Mouse (Mus musculus) heart, postnatal 0 days (tissue): ENCODE data around the gene Metrnl. TPM values are rescaled to one million over a fixed set of nuclear protein-coding genes. Genes with fewer than 3 reads are reported as not detected.
A peak's percentile ranks its signal among the peaks of the same experiment; 100 is the strongest.

Experiments
- ATAC-seq: fragments of 200-750 bp; cut with Nextera tagmentation; 2 replicates; pipeline ENCODE4 v1.8.0; 2017; ENCODE audit warnings: low read depth, moderate number of reproducible peaks, moderate library complexity; ENCODE audit not compliant: insufficient read depth
- DNase-seq: peaks from one replicate; pipeline ENCODE4 v3.0.0-alpha.2; 2016; ENCODE audit warnings: low spot score
- H3K27ac ChIP-seq: fragments of 300-500 bp; sonication (generic); 2 replicates; pipeline ENCODE4 v1.5.1; 2014; ENCODE audit warnings: low read depth, mild to moderate bottlenecking
- H3K27me3 ChIP-seq: fragments of 300-500 bp; sonication (generic); 2 replicates; pipeline ENCODE4 v1.6.1; 2014; ENCODE audit warnings: low read length, mixed read lengths; ENCODE audit not compliant: control insufficient read depth, insufficient read depth
- H3K36me3 ChIP-seq: fragments of 300-500 bp; sonication (generic); replicated peaks from 2 replicates; pipeline ENCODE4 v1.6.1; 2014; ENCODE audit warnings: low read length, mixed read lengths; ENCODE audit not compliant: control insufficient read depth, insufficient read depth
- H3K4me1 ChIP-seq: fragments of 300-500 bp; sonication (generic); 2 replicates; pipeline ENCODE4 v1.6.1; 2014; ENCODE audit warnings: antibody characterized with exemption; ENCODE audit not compliant: control insufficient read depth, insufficient read depth
- H3K4me2 ChIP-seq: fragments of 300-500 bp; sonication (generic); 2 replicates; pipeline ENCODE4 v1.6.1; 2014; ENCODE audit warnings: low read depth, mild to moderate bottlenecking, low read length, moderate library complexity
- H3K4me3 ChIP-seq: fragments of 300-500 bp; sonication (generic); 2 replicates; pipeline ENCODE4 v1.5.1; 2014; ENCODE audit warnings: low read depth, low read length
- H3K9ac ChIP-seq: fragments of 300-500 bp; sonication (generic); replicated peaks from 2 replicates; pipeline ENCODE4 v1.6.1; 2014; ENCODE audit warnings: low read depth, low read length, mixed read lengths
- H3K9me3 ChIP-seq: fragments of 300-500 bp; sonication (generic); replicated peaks from 2 replicates; pipeline ENCODE4 v1.6.1; 2016; ENCODE audit warnings: low read length; ENCODE audit not compliant: control insufficient read depth
- CTCF ChIP-seq: IDR thresholded peaks from 2 replicates; pipeline ENCODE4 v1.5.1; 2016; ENCODE audit warnings: antibody characterized with exemption, control low read depth, low read depth
- EP300 ChIP-seq: IDR thresholded peaks from 2 replicates; pipeline ENCODE4 v1.6.1; 2016; ENCODE audit warnings: antibody characterized with exemption, low read depth
- WGBS: fragments of 180-500 bp; shearing (Covaris S2); extraction: QIAGEN DNeasy Blood & Tissue Kit; methylation state at CpG from one replicate; pipeline ENCODE4 v1.1.7; 2014; 5-methylcytosine and 5-hydroxymethylcytosine counted together
- polyA plus RNA-seq: library from polyadenylated mRNA; unstranded; fragments of >200 nt; fragmentation: Nextera tagmentation; extraction: Ambion mirVana; gene quantifications from 2 replicates; pipeline ENCODE4 v1.2.1, GENCODE M21; 2015
- total RNA-seq: library from RNA; depleted of rRNA; stranded (reverse); fragments of >200 nt; gene quantifications from 2 replicates; pipeline ENCODE4 v1.2.3, GENCODE M21; 2014; ENCODE audit warnings: low replicate concordance

The Metrnl gene
- total and polyA plus RNA-seq, 2 experiments from 2014 or later: 17.3 to 27.9 TPM

DNA sequence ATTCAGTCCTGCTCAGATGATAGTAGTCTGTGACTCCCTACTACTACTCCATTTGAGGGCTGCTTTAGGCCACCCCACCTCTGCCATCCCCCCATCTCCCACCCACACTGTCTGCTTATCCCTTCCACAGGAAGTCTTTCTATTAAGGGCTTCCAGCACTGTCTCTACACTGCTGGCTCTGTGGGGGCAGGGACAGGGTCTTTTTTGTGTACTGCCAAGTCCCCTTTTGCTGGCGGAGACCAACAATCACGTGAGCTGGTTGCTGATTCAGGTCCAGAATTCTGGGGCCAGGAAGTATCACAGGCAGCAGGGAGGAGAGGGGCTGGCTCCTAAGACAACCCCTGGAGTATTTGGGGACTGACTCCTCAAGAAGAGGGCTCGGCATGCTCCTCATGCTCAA, 18.1 kb upstream of the Metrnl start:
- ATAC-seq (no peak), DNase-seq (no peak)
- Histone ChIP-seq H3K27me3 (no peaks in the 10 kb centered on the region), H3K4me1 (no peaks in the 10 kb centered on the region; the same call in 1 of the 2 replicates), H3K27ac (no peak overlapping the region), H3K9me3 (no peaks in the 10 kb centered on the region), H3K4me2 (no peak overlapping the region), H3K4me3 (no peak overlapping the region), H3K36me3 (no peaks in the 10 kb centered on the region), H3K9ac (no peak overlapping the region)
- TF ChIP-seq EP300 (no peak), CTCF (no peak)
- WGBS: 39% methylated on average over 3 of the region's 3 CpGs

DNA sequence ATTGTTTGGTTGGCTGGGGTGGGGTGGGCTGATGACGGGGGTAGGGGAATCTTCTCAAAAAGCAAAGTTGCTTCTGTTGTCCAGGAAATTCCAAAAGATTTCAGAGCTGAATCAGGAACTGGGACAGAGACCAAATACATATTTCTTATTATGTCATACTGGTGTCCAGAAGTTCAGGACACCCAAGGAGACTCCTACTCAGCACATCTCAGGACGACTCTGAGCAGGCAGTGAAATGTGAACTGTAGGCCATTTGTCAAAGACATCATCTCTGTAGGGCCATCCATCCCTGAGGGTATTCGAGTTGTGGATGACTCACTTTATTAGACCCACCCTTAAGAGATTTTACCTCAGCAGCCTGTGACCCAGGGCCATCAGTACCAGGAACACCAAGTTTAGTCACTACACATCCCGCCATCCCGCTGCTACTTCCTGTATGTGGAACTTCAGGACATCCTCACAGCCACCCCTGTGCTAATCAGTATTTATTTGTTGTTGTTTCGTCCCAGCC, 15.8 kb upstream of the Metrnl start:
- DNase-seq (peak; percentile 24), ATAC-seq (peak; percentile 53)
- Histone ChIP-seq H3K9ac (no peak overlapping the region), H3K36me3 (no peaks in the 10 kb centered on the region), H3K4me3 (no peak overlapping the region), H3K27ac (peak overlapping the region; percentile 36; the same call in 1 of the 2 replicates), H3K27me3 (no peaks in the 10 kb centered on the region), H3K4me1 (no peaks in the 10 kb centered on the region; the same call in 1 of the 2 replicates), H3K4me2 (no peak overlapping the region), H3K9me3 (no peaks in the 10 kb centered on the region)
- no peak for TF ChIP-seq CTCF
- TF ChIP-seq EP300: no peak
- 48% methylated on average over 6 of the region's 6 CpGs for WGBS

DNA sequence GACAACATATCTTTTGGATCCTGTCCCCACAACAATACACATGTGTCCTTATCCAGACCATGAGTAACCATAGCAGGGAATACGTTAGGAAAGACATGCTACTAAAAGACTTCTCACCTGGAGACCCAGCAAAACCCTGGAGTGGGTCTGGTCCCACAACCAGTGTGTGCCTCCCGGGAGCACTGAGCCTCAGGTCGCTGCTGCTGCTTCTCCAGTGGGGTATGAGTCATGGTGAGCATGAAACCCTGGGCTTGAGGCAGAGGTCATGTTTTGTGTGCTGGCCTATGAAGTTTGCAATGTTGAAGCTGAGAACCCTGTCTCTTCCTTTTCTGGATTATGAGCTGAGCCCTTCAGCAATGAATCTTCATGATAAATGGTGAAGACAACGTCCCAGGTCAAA, 15.3 kb upstream of the Metrnl start:
- Histone ChIP-seq H3K9ac (no peak overlapping the region), H3K36me3 (no peaks in the 10 kb centered on the region), H3K4me1 (no peaks in the 10 kb centered on the region; the same call in 1 of the 2 replicates), H3K27me3 (no peaks in the 10 kb centered on the region), H3K9me3 (no peaks in the 10 kb centered on the region), H3K27ac (peak overlapping the region; percentile 36), H3K4me2 (no peak overlapping the region), H3K4me3 (no peak overlapping the region)
- ATAC-seq: no peak
- TF ChIP-seq EP300 (no peak), CTCF (no peak)
- 55% methylated on average over 4 of the region's 4 CpGs for WGBS
- no peak for DNase-seq

DNA sequence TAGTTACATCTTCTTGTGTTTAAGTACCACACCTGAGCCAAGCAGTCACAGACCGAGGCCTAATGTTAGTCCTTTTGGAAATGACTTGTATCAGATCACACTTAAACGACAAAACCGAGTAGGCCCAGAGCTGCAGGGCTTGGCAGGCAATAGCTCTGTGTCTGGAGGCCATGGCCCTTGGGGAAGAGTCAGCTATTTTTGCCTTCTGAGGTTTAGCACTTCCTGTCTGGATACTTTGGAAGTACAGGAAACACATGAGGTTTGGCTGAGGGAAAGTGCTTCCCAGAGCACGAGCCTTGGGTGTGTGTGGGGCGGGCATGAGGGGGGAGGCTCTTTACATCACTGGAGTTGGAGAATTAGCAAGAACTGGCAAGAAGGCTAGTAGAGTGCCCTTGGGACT, 14.7 kb upstream of the Metrnl start:
- ATAC-seq (peak; percentile 64), DNase-seq (peak; percentile 31)
- peak overlapping the region; percentile 36 for H3K27ac ChIP-seq

DNA sequence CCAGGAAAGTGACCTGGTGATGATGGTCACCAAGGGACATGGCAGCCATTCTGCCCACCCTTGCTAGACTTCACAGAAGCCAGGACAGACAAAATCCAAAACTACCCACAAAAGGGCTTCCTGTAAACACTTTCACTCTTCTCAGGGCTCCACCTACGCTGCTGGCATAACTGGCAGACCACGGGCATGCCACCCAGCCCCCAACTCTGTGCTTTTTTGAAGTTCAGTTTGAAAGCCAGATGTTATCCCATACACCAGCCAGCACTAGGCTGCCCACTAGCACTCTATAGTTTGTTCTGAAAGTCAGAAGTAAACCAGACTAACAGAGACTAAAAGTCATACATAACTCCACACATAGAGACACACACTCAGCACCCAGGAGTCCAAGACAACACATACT, 13.3 kb upstream of the Metrnl start:
- no peak overlapping the region for H3K9ac ChIP-seq
- H3K27me3 ChIP-seq: no peaks in the 10 kb centered on the region
- ATAC-seq (no peak), DNase-seq (no peak)
- H3K4me2 ChIP-seq: no peak overlapping the region
- H3K27ac ChIP-seq: no peak overlapping the region
- H3K9me3 ChIP-seq: no peaks in the 10 kb centered on the region
- TF ChIP-seq CTCF: no peak
- TF ChIP-seq EP300: no peak
- no peaks in the 10 kb centered on the region; the same call in 1 of the 2 replicates for H3K4me1 ChIP-seq
- H3K36me3 ChIP-seq: no peaks in the 10 kb centered on the region
- WGBS: 73% methylated on average over 2 of the region's 2 CpGs
- H3K4me3 ChIP-seq: no peak overlapping the region

More for the DNA sequence above, 14.7 kb upstream of the Metrnl start:
- H3K36me3 ChIP-seq: no peaks in the 10 kb centered on the region
- no peaks in the 10 kb centered on the region for H3K9me3 ChIP-seq
- no peak overlapping the region for H3K4me2 ChIP-seq
- 42% methylated on average over 5 of the region's 5 CpGs for WGBS
- H3K4me3 ChIP-seq: no peak overlapping the region
- no peaks in the 10 kb centered on the region for H3K27me3 ChIP-seq
- no peaks in the 10 kb centered on the region; the same call in 1 of the 2 replicates for H3K4me1 ChIP-seq
- no peak for TF ChIP-seq CTCF
- no peak for TF ChIP-seq EP300
- no peak overlapping the region for H3K9ac ChIP-seq
